Mouse (Mus musculus) CH12.LX (cell line): ENCODE measurements around the gene Dnal4. TPM values are rescaled to one million over a fixed set of nuclear protein-coding genes. Genes with fewer than 3 reads are reported as not detected.

Experiments used
- DNase-seq: peaks from one replicate; pipeline ENCODE4 v3.0.0-alpha.2; 2013; ENCODE audit errors: extremely low read depth
- H3K27ac ChIP-seq: 2 replicates; pipeline ENCODE4 v1.5.1; 2012; ENCODE audit warnings: low read depth, mild to moderate bottlenecking, control low read depth, moderate library complexity; ENCODE audit not compliant: insufficient read depth
- H3K27me3 ChIP-seq: replicated peaks from 2 replicates; pipeline ENCODE3; 2012; ENCODE audit warnings: inconsistent platforms
- H3K36me3 ChIP-seq, 2 experiments: replicated peaks in 1 of 2; 2 replicates each; pipeline versions ENCODE3 to v1.6.1; 2012; ENCODE audit warnings: inconsistent platforms in 1 of 2, low read length in 1 of 2, mild to moderate bottlenecking in 1 of 2, mixed read lengths in 1 of 2, moderate library complexity in 1 of 2; ENCODE audit not compliant: control insufficient read depth in 1 of 2, insufficient read depth in 1 of 2
- H3K4me1 ChIP-seq, 2 experiments: 2 replicates each; pipeline ENCODE4 v1.6.1; 2012; ENCODE audit warnings: inconsistent platforms in 1 of 2, moderate library complexity in 1 of 2; ENCODE audit not compliant: insufficient read depth in 2 of 2, control insufficient read depth in 1 of 2
- H3K4me2 ChIP-seq: 2 replicates; pipeline ENCODE4 v1.6.1; 2012; ENCODE audit warnings: low read depth, mild to moderate bottlenecking, control low read depth; ENCODE audit not compliant: poor library complexity, insufficient read depth, severe bottlenecking
- H3K4me3 ChIP-seq, 3 experiments: fragments of 150-350 bp in 1 of 3; sonication (generic) in 1 of 3; replicated peaks in 1 of 3; 2 replicates each; pipeline versions ENCODE3 to v1.5.1; 2011 to 2012; ENCODE audit warnings: low read depth in 2 of 3, low read length in 2 of 3, mild to moderate bottlenecking in 2 of 3, moderate library complexity in 2 of 3, control low read depth in 1 of 3, improper control_type of control experiment in 1 of 3, inconsistent platforms in 1 of 3, mixed read lengths in 1 of 3; ENCODE audit not compliant: poor library complexity in 1 of 3
- H3K79me2 ChIP-seq: replicated peaks from 2 replicates; pipeline ENCODE4 v1.6.1; 2012; ENCODE audit warnings: mild to moderate bottlenecking, moderate library complexity; ENCODE audit not compliant: control insufficient read depth, poor library complexity, insufficient read depth, severe bottlenecking; ENCODE audit errors: extremely low read depth
- H3K9ac ChIP-seq: 2 replicates; pipeline ENCODE4 v1.6.1; 2012; ENCODE audit warnings: low read depth, mild to moderate bottlenecking, control low read depth, moderate library complexity; ENCODE audit not compliant: insufficient read depth
- H3K9me3 ChIP-seq: replicated peaks from 2 replicates; pipeline ENCODE3; 2012; ENCODE audit warnings: low read length, inconsistent platforms, mixed read lengths
- CHD2 ChIP-seq: IDR thresholded peaks from 2 replicates; pipeline ENCODE4 v1.6.1; 2011; ENCODE audit warnings: low read length, improper control_type of control experiment
- CTCF ChIP-seq, 2 experiments: IDR thresholded peaks in 1 of 2; conservative IDR thresholded peaks in 1 of 2; 2 replicates each; pipeline ENCODE4 v1.5.1; 2011 to 2012; ENCODE audit warnings: low read depth in 2 of 2, low read length in 2 of 2, improper control_type of control experiment in 1 of 2, inconsistent platforms in 1 of 2, mild to moderate bottlenecking in 1 of 2, moderate library complexity in 1 of 2
- MAX ChIP-seq: IDR thresholded peaks from 2 replicates; pipeline ENCODE4 v1.6.1; 2011; ENCODE audit warnings: low read length, improper control_type of control experiment
- POLR2AphosphoS2 ChIP-seq: IDR thresholded peaks from 2 replicates; pipeline ENCODE4 v1.6.1; 2011; ENCODE audit warnings: low read depth, low read length, improper control_type of control experiment
- USF1 ChIP-seq: IDR thresholded peaks from 2 replicates; pipeline ENCODE4 v1.6.1; 2014; ENCODE audit warnings: low read depth, mild to moderate bottlenecking, inconsistent platforms, low read length, improper control_type of control experiment
- ZKSCAN1 ChIP-seq: IDR thresholded peaks from 2 replicates; pipeline ENCODE4 v1.6.1; 2012; ENCODE audit warnings: low read depth, inconsistent platforms, low read length, improper control_type of control experiment, borderline replicate concordance
- dilution Hi-C: fragments of 300-500 bp; cut with MboI; formaldehyde crosslinking; loops from 2 replicates; pipeline ENCODE4 v1.14.3; 2020; ENCODE audit warnings: low sequenced_read_pairs; ENCODE audit not compliant: extremely low pct_unique_long_range_greater_than_20kb, extremely low pct_ligation_motif_present
- in situ Hi-C: fragments of 300-500 bp; cut with MboI; formaldehyde crosslinking; loops from 3 replicates; pipeline ENCODE4 v1.14.3; 2019; ENCODE audit warnings: low sequenced_read_pairs, low pct_ligation_motif_present, low pct_unique_long_range_greater_than_20kb, mixed read lengths
- polyA plus RNA-seq: library from polyadenylated mRNA; unstranded; fragments of >175 nt; gene quantifications from 2 replicates; pipeline ENCODE4 v1.2.1, GENCODE M21; 2012; ENCODE audit warnings: low read depth; ENCODE audit not compliant: insufficient read length
- total RNA-seq, 2 experiments: library from RNA; depleted of rRNA; stranded (reverse); fragments of 300-350 nt in 1 of 2; fragments of >200 nt in 1 of 2; gene quantifications; 2 replicates each; pipeline ENCODE4 v1.2.3; 2012 to 2014

The Dnal4 gene
- total and polyA plus RNA-seq, 3 experiments, result 11.7 to 20.9 (median 18.5) TPM

- dilution Hi-C loops (no loop called here), in situ Hi-C loops (no loop called here)
- Histone ChIP-seq H3K4me3 (no peak overlapping the region), H3K27me3 (no peaks in the 10 kb centered on the region), H3K4me2 (no peak overlapping the region), H3K4me1 (peaks cover 0 to 33% of the 10 kb centered on the region in 2 experiments; a peak in 3 of 4 replicates), H3K79me2 (no peaks in the 10 kb centered on the region), H3K9ac (no peak overlapping the region), H3K36me3 (peaks cover 41 to 64% of the 10 kb centered on the region in 2 experiments), H3K9me3 (peaks cover 3% of the 10 kb centered on the region), H3K27ac (no peak overlapping the region)
- no peak for DNase-seq
- TF ChIP-seq USF1 (no peak), ZKSCAN1 (no peak)
Measured at GRCm38 (mm10) chr15:79823588-79824280, 46.1 kb upstream of the Dnal4 start.

DNA sequence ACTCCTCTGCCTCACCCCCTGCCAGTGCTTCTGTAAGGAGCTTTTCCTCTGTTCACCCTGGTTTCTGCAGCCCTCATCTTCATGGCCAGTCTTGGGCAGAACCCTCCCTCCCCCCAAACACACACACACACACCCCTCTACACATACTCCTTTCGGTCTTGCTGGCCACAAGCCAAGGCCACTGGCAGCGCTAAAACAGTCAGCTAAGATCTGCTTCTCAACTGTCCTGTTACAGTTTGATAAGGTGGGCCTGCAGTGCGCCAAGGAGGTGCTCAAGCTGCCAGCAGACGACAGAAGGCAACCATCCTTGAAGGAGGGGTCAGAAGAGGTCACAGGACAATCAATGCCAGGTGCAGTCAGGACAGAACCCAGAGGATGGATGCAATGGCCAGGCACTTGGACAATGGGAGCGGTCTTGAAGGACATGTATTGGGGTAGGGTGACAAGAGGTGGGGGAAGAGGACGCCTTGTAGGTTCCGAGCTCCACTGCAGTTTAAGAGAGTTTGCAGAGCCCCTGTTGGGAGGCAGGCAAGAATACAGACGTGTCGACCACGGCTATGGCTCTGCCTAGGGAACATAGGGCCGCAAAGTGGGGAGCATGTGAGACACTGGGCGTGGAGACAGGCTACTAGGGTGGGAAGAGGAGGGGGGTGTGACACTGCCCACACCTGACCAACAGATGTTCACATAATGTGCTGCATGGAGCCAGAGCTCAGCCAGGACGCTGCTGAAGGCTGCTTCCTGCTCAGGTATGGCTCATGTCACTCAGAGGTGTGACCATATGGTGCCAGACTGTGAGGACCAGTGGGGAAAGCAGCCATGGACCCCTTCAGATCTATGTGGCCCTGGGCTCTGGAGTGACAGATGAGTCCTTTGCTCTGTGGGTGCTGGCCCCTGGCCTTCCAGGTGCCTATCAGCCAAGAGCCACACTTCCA lies 44.9 kb upstream of the Dnal4 start:
- no peak for DNase-seq

GRCm38 (mm10) chr15:79818325-79818724 lies 40.7 kb upstream of the Dnal4 start:
- peaks cover 0 to 5% of the 10 kb centered on the region in 2 experiments; a peak in 1 of 4 replicates for H3K4me1 ChIP-seq
- H3K9me3 ChIP-seq, result peaks cover 8% of the 10 kb centered on the region
- no peaks in the 10 kb centered on the region for H3K79me2 ChIP-seq
- TF ChIP-seq CTCF (conservative IDR thresholded peaks at IDR 0.05 in 1 of 2, IDR thresholded peaks at IDR 0.05 in 1 of 2; ENCODE audit: low read depth in 2 of 2, low read length in 2 of 2), result peak in 1 of 2 experiments; percentile 21; a peak in 1 of 4 replicates
- TF ChIP-seq CHD2, result no peak
- no peak overlapping the region for H3K9ac ChIP-seq
- dilution Hi-C loops, result no loop called here
- no peak for DNase-seq
- H3K4me3 ChIP-seq, result no peak overlapping the region
- no peak overlapping the region for H3K27ac ChIP-seq
- in situ Hi-C loops, result no loop called here
- H3K27me3 ChIP-seq, result peaks cover 15% of the 10 kb centered on the region
- H3K4me2 ChIP-seq, result no peak overlapping the region
- H3K36me3 ChIP-seq, result peaks cover 7 to 14% of the 10 kb centered on the region in 2 experiments

More for the DNA sequence above, 44.9 kb upstream of the Dnal4 start:
- no peak overlapping the region for H3K27ac ChIP-seq
- peaks cover 0 to 30% of the 10 kb centered on the region in 2 experiments; a peak in 3 of 4 replicates for H3K4me1 ChIP-seq
- dilution Hi-C loops, result no loop called here
- peaks cover 8% of the 10 kb centered on the region for H3K9me3 ChIP-seq
- in situ Hi-C loops, result no loop called here
- H3K27me3 ChIP-seq, result no peaks in the 10 kb centered on the region
- H3K79me2 ChIP-seq, result no peaks in the 10 kb centered on the region
- TF ChIP-seq POLR2AphosphoS2 (peak; percentile 51), MAX (no peak)
- H3K36me3 ChIP-seq, result peaks cover 29 to 52% of the 10 kb centered on the region in 2 experiments
- no peak overlapping the region for H3K9ac ChIP-seq
- no peak overlapping the region for H3K4me2 ChIP-seq
- H3K4me3 ChIP-seq, result no peak overlapping the region
